Mouse (Mus musculus): ENCODE results near the gene Omd. TPM values are rescaled to one million over a fixed set of nuclear protein-coding genes. Genes with fewer than 3 reads are reported as not detected.

The Omd gene
- polyA plus RNA-seq, 1 experiment from 2014 or later, result 1.1 TPM

DNA sequence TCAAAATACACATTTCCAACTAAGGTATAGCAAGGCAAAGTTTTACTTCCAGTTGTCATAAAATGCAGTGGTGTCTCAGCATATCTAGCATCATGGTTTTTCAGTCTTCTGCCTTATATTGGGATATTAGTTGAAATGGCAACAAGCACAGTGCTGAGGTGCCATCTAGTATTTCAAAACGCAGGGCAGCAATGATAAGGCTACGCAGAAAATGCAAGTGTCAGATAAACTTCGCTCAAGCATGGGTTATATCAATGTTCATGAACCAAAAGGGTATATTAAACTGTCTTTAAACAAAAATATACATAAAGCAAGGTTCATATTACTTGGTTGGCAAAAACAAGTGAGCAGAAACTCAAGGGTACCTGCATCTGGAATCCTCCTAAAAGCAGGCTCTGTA, 34.8 kb downstream of the Omd start:
- Histone ChIP-seq H3K27me3 (no peaks in the 10 kb centered on the region), H3K4me3 (no peak overlapping the region), H3K4me2 (no peak overlapping the region), H3K9me3 (no peaks in the 10 kb centered on the region), H3K4me1 (0 out of 2 replicates have a peak, but pooled peaks cover under 1% of the 10 kb centered on the region), H3K36me3 (no peaks in the 10 kb centered on the region), H3K9ac (no peak overlapping the region), H3K27ac (no peak overlapping the region)
- no peak for ATAC-seq (ENCODE audit: borderline replicate concordance, extremely low read depth, low FRiP score, low TSS enrichment)
- WGBS, result 81% methylated on average over 3 of the region's 3 CpGs

DNA sequence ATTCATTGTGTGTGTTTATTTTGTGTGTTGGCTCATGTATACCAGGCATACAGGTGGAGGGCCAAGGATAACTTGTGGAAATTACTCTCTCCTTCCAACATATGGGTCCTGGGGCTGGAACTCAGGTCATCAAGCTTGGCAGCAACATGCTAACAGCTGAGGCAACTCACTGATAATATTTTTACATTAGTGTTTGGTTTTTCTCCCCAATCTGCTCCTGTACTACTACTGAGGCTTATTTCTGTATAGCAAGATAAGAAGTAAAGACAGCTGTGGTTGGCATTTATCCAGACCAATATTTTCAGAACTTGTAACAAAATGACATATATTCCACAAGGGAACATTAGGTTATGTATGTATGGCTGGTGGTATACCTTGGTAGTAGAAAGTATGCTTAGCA, 36.1 kb downstream of the Omd start:
- Histone ChIP-seq H3K27ac (no peak overlapping the region), H3K9me3 (no peaks in the 10 kb centered on the region), H3K9ac (no peak overlapping the region), H3K4me3 (no peak overlapping the region), H3K4me1 (0 out of 2 replicates have a peak, but pooled peaks cover 7% of the 10 kb centered on the region), H3K4me2 (no peak overlapping the region), H3K27me3 (no peaks in the 10 kb centered on the region), H3K36me3 (no peaks in the 10 kb centered on the region)
- ATAC-seq (ENCODE audit: borderline replicate concordance, extremely low read depth, low FRiP score, low TSS enrichment), result no peak

DNA sequence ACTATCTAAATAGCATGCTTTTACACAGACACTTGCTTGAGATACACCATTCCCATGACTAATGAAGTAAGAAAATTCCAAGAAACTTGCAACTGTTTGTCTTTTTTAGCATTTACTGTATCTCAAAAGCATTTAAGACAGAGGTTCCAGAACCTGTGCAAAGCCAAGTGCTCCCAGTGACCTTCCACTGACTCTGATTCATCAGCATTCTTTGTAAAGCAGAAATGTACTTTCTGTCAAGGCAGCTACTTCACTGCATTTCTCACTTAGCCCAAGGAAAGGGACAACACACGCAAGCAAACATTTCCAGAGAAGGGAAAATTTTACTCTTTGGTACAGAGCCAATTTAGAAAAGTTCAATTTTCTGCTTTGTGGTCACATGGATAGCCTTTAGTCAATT, 41.0 kb downstream of the Omd start:
- Histone ChIP-seq H3K27me3 (no peaks in the 10 kb centered on the region), H3K9me3 (no peaks in the 10 kb centered on the region), H3K4me1 (0 out of 2 replicates have a peak, but pooled peaks cover 8% of the 10 kb centered on the region), H3K4me3 (no peak overlapping the region), H3K36me3 (no peaks in the 10 kb centered on the region), H3K4me2 (no peak overlapping the region), H3K9ac (no peak overlapping the region), H3K27ac (no peak overlapping the region)
- WGBS, result 51% methylated on average over 1 of the region's 1 CpGs
- ATAC-seq (ENCODE audit: borderline replicate concordance, extremely low read depth, low FRiP score, low TSS enrichment), result peak; percentile 42; the same call in 1 of the 2 replicates

DNA sequence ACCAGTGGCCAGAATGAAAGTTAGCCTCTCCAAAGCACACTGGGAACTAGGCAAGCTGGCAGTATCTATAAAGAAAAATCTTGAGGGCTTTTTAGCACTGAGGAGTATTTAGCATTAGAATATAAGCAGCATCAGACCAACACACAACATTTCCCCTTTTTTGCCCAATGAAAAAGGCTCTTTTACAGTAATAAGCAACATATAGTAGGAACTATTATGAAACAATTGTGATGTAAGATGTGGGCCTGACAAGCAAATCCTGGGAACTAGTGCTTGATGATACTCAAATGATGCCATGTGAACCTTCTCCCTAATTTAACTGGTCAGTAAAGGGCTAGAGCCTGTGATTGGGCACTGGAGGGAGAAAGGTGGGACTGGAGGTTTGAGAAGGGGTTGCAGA, 45.9 kb downstream of the Omd start:
- Histone ChIP-seq H3K27ac (no peak overlapping the region), H3K4me2 (no peak overlapping the region), H3K9me3 (no peaks in the 10 kb centered on the region), H3K9ac (no peak overlapping the region), H3K36me3 (no peaks in the 10 kb centered on the region), H3K27me3 (no peaks in the 10 kb centered on the region), H3K4me1 (0 out of 2 replicates have a peak, but pooled peaks cover 2% of the 10 kb centered on the region), H3K4me3 (no peak overlapping the region)
- no peak for ATAC-seq (ENCODE audit: borderline replicate concordance, extremely low read depth, low FRiP score, low TSS enrichment)

DNA sequence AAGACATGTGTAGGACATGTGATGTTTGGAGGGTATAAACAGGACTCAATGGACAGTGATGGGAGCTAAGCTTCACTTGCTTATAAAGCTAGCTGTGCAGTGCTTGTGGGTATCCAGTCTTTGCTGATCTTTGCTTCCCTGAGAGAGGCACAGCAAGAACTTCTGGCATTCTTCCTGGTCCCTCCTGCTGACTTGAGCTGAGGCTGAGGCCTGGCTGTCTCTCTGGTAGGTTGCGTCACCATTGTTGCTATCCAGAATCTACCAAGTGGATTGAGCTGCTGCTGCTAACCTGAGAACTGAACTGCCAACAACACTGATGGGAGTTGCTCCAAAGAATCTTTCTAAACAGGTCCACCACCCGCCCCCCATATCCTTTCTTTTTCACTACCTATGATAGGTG, 46.8 kb downstream of the Omd start:
- Histone ChIP-seq H3K4me2 (no peak overlapping the region), H3K9ac (no peak overlapping the region), H3K36me3 (no peaks in the 10 kb centered on the region), H3K27me3 (no peaks in the 10 kb centered on the region), H3K9me3 (no peaks in the 10 kb centered on the region), H3K4me3 (no peak overlapping the region), H3K4me1 (no peaks in the 10 kb centered on the region), H3K27ac (no peak overlapping the region)
- WGBS, result 82% methylated on average over 2 of the region's 2 CpGs
- ATAC-seq (ENCODE audit: borderline replicate concordance, extremely low read depth, low FRiP score, low TSS enrichment), result no peak

DNA sequence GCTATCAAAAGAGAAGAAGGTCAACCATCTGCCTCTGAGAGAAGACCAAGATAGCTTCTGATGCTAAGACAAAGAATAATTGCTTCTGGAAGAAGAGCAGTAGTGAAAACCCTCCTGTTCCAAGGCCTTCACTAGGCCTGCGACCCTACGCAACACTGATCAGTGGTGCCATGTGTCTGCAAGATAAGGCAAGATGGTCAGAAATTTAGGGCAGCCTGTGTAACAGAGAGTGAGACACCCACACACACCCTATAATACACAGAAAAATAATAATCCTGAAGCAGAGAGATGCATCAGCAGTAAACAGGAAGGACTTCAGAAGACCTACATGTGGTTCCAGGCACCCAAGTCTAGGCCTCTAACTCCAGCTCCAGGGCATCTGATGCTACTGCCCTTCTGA, 57.7 kb downstream of the Omd start:
- Histone ChIP-seq H3K27ac (no peak overlapping the region), H3K9me3 (no peaks in the 10 kb centered on the region), H3K4me1 (no peaks in the 10 kb centered on the region; the same call in 1 of the 2 replicates), H3K36me3 (0 out of 2 replicates have a peak, but pooled peaks cover 3% of the 10 kb centered on the region), H3K27me3 (no peaks in the 10 kb centered on the region), H3K4me2 (no peak overlapping the region), H3K9ac (no peak overlapping the region), H3K4me3 (no peak overlapping the region)
- ATAC-seq (ENCODE audit: borderline replicate concordance, extremely low read depth, low FRiP score, low TSS enrichment), result no peak
- 95% methylated on average over 2 of the region's 2 CpGs for WGBS

Other genes with a start within 250 kb of the Omd start
- 33.1 and 34.7 TPM in 2 replicates for gene Bicd2, start 240.9 kb upstream of the Omd start, polyA plus RNA-seq (2015; fragmentation: Nextera tagmentation; extraction: Ambion mirVana)
- 15.1 and 15.2 TPM in 2 replicates for gene Ippk, start 161.2 kb upstream of the Omd start, polyA plus RNA-seq (2015; fragmentation: Nextera tagmentation; extraction: Ambion mirVana)
- 0.94 and 1.4 TPM in 2 replicates for gene Tes3-ps, start 89.1 kb upstream of the Omd start, polyA plus RNA-seq (2015; fragmentation: Nextera tagmentation; extraction: Ambion mirVana)
- gene Ecm2, start 77.7 kb upstream of the Omd start, polyA plus RNA-seq (2015; fragmentation: Nextera tagmentation; extraction: Ambion mirVana), result 1.3 and 1.6 TPM in 2 replicates
- 30.6 and 32.0 TPM in 2 replicates for gene Aspn, start 38.0 kb upstream of the Omd start, polyA plus RNA-seq (2015; fragmentation: Nextera tagmentation; extraction: Ambion mirVana)
- gene Ogn, start 25.6 kb downstream of the Omd start, polyA plus RNA-seq (2015; fragmentation: Nextera tagmentation; extraction: Ambion mirVana), result 99.5 and 108 TPM in 2 replicates
- gene Cenpp, start 70.3 kb downstream of the Omd start, polyA plus RNA-seq (2015; fragmentation: Nextera tagmentation; extraction: Ambion mirVana), result 32.0 and 36.2 TPM in 2 replicates
- gene Nol8, start 70.6 kb downstream of the Omd start, polyA plus RNA-seq (2015; fragmentation: Nextera tagmentation; extraction: Ambion mirVana), result 12.5 and 14.2 TPM in 2 replicates
- gene Iars, start 99.6 kb downstream of the Omd start, polyA plus RNA-seq (2015; fragmentation: Nextera tagmentation; extraction: Ambion mirVana), result 62.0 and 66.3 TPM in 2 replicates
- not detected in 2 replicates for gene Gm30302, start 216.5 kb downstream of the Omd start, polyA plus RNA-seq (2015; fragmentation: Nextera tagmentation; extraction: Ambion mirVana)